Comparison of ENCODE assay signal across 21 mouse cellular contexts in genomic region chr11:103661863-103662262, GRCm38 (mm10). TPM values are rescaled to one million over a fixed set of nuclear protein-coding genes. Genes with fewer than 3 reads are reported as not detected.
A peak's percentile ranks its signal among the peaks of the same experiment; 100 is the strongest.
DNase-seq lines count a peak whose midpoint lies in the region; ATAC-seq lines count a peak whose summit lies in the region.
"Had no signal": no experiment of that assay in that cellular context is flagged by ENCODE, and none has a peak within 500 bp of the region (broad histone marks: within the 10 kb centered on the region; RNA-seq: fewer than 3 reads in every experiment).

No protein-coding gene starts in this region.

- WGBS in midbrain, embryonic 11.5 days = 60% methylated on average over 4 of the region's 4 CpGs
- 65% methylated on average over 4 of the region's 4 CpGs for WGBS in midbrain, embryonic 14.5 days
- 55% methylated on average over 4 of the region's 4 CpGs for WGBS in heart, embryonic 10.5 days

- peaks cover 12% of the 10 kb centered on the region for H3K4me1 ChIP-seq in midbrain, embryonic 11.5 days (ENCODE audit: control insufficient read depth, insufficient read depth, low read length)
- H3K4me1 ChIP-seq in midbrain, embryonic 14.5 days (ENCODE audit: control insufficient read depth, insufficient read depth, low read length) = peaks cover 17% of the 10 kb centered on the region
- peaks cover 7% of the 10 kb centered on the region; the same call in 1 of the 2 replicates for H3K4me1 ChIP-seq in heart, embryonic 10.5 days

- H3K9ac ChIP-seq in midbrain, embryonic 11.5 days (ENCODE audit: low read length) = no peak overlapping the region
- H3K9ac ChIP-seq in midbrain, embryonic 14.5 days (replicated peaks; ENCODE audit: low read length) = no peak overlapping the region
- H3K9ac ChIP-seq: kidney, embryonic 15.5 days; limb, embryonic 15.5 days; liver, postnatal 0 days; midbrain, embryonic 12.5 days had no signal

- DNase-seq in cerebellum, postnatal 10 days = peak; percentile 76 to 82
- DNase-seq in cerebellum, adult 11-12 months = no peak
- DNase-seq in midbrain, embryonic 11.5 days (ENCODE audit: low spot score, missing footprints) = peak; percentile 44
- DNase-seq in midbrain, embryonic 14.5 days = no peak
- peak; percentile 58 to 63 for DNase-seq in left cerebral cortex, postnatal 14 days (ENCODE audit: low spot score in 2 of 2)
- peak; percentile 67 for DNase-seq in right cerebral cortex, postnatal 25 days
- no peak for DNase-seq in lung, postnatal 10 days
- DNase-seq in heart, embryonic 10.5 days (ENCODE audit: low spot score) = no peak
- DNase-seq: gastrocnemius, postnatal 25 days; heart, postnatal 4 days; liver, postnatal 0 days; lung, postnatal 36 days; thymus, postnatal 4 days had no signal

- no peak for ATAC-seq in midbrain, embryonic 11.5 days (ENCODE audit: low FRiP score)
- no peak for ATAC-seq in midbrain, embryonic 14.5 days (ENCODE audit: low FRiP score, low TSS enrichment)
- ATAC-seq: liver, postnatal 0 days had no signal

- no peaks in the 10 kb centered on the region for H3K36me3 ChIP-seq in midbrain, embryonic 11.5 days (ENCODE audit: control insufficient read depth, insufficient read depth, low read length)
- no peaks in the 10 kb centered on the region for H3K36me3 ChIP-seq in midbrain, embryonic 14.5 days (ENCODE audit: control insufficient read depth, insufficient read depth, low read length)
- no peaks in the 10 kb centered on the region for H3K36me3 ChIP-seq in heart, embryonic 10.5 days
- H3K36me3 ChIP-seq: kidney, embryonic 15.5 days; limb, embryonic 15.5 days; midbrain, embryonic 12.5 days had no signal

- no peak overlapping the region for H3K4me2 ChIP-seq in midbrain, embryonic 11.5 days
- H3K4me2 ChIP-seq in midbrain, embryonic 14.5 days (ENCODE audit: low read length) = no peak overlapping the region
- H3K4me2 ChIP-seq: kidney, embryonic 15.5 days; limb, embryonic 15.5 days; midbrain, embryonic 12.5 days had no signal

- no peak overlapping the region for H3K4me3 ChIP-seq in midbrain, embryonic 11.5 days (ENCODE audit: low read depth, low read length)
- H3K4me3 ChIP-seq in midbrain, embryonic 14.5 days (replicated peaks; ENCODE audit: low read depth, low read length) = no peak overlapping the region
- no peak overlapping the region for H3K4me3 ChIP-seq in heart, embryonic 10.5 days
- H3K4me3 ChIP-seq: kidney, embryonic 15.5 days; limb, embryonic 15.5 days; midbrain, embryonic 12.5 days had no signal

- intact Hi-C loops in left cerebral cortex, postnatal 14 days (cut with DNase I) = no loop called here

- H3K9me3 ChIP-seq in midbrain, embryonic 11.5 days (ENCODE audit: control insufficient read depth, low read length) = no peaks in the 10 kb centered on the region
- H3K9me3 ChIP-seq in midbrain, embryonic 14.5 days (ENCODE audit: control insufficient read depth, low read length) = no peaks in the 10 kb centered on the region
- H3K9me3 ChIP-seq in heart, embryonic 10.5 days = no peaks in the 10 kb centered on the region
- H3K9me3 ChIP-seq: kidney, embryonic 15.5 days; limb, embryonic 15.5 days; midbrain, embryonic 12.5 days had no signal

- no peaks in the 10 kb centered on the region for H3K27me3 ChIP-seq in midbrain, embryonic 11.5 days (ENCODE audit: control insufficient read depth, insufficient read depth, low read length)
- H3K27me3 ChIP-seq in midbrain, embryonic 14.5 days (ENCODE audit: control insufficient read depth, insufficient read depth, low read length) = 0 out of 2 replicates have a peak, but pooled peaks cover 4% of the 10 kb centered on the region
- peaks cover 1% of the 10 kb centered on the region for H3K27me3 ChIP-seq in heart, embryonic 10.5 days (ENCODE audit: insufficient read depth, poor library complexity, severe bottlenecking)

- no peak overlapping the region for H3K27ac ChIP-seq in midbrain, embryonic 11.5 days (ENCODE audit: low read depth, low read length)
- H3K27ac ChIP-seq in midbrain, embryonic 14.5 days (replicated peaks; ENCODE audit: low read depth, low read length) = no peak overlapping the region
- no peak overlapping the region for H3K27ac ChIP-seq in heart, embryonic 10.5 days
- H3K27ac ChIP-seq: kidney, embryonic 15.5 days; limb, embryonic 15.5 days; midbrain, embryonic 12.5 days had no signal

RNA-seq across cellular contexts. Expression of gene Rprml, which starts 12.5 kb away (rescaled TPM):
- polyA plus RNA-seq in midbrain, embryonic 11.5 days (2014; fragmentation: Nextera tagmentation; extraction: Ambion mirVana) = not detected in 2 replicates
- polyA plus RNA-seq in midbrain, embryonic 14.5 days (2014; fragmentation: Nextera tagmentation; extraction: Ambion mirVana) = 0.71 and 0.88 TPM in 2 replicates
- 100 to 1,000 TPM; 114 to 120 TPM for total RNA-seq in left cerebral cortex, postnatal 14 days (2021)
- 0.48 TPM in 1 of 2 replicates, not detected in the other for polyA plus RNA-seq in heart, embryonic 10.5 days (2016; fragmentation: Nextera tagmentation; extraction: Ambion mirVana)
- total RNA-seq: gastrocnemius, postnatal 25 days; heart, postnatal 4 days had no signal
- polyA plus RNA-seq: intestine, embryonic 14.5 days; kidney, embryonic 15.5 days; liver, postnatal 0 days; midbrain, embryonic 12.5 days; spleen, adult 2 months; stomach, embryonic 16.5 days had no signal

RNA-seq across cellular contexts. Expression of gene Lyzl6, which starts 23.2 kb away (rescaled TPM):
- polyA plus RNA-seq in midbrain, embryonic 11.5 days (2014; fragmentation: Nextera tagmentation; extraction: Ambion mirVana) = not detected in 2 replicates
- polyA plus RNA-seq in midbrain, embryonic 14.5 days (2014; fragmentation: Nextera tagmentation; extraction: Ambion mirVana) = not detected in 2 replicates
- total RNA-seq in left cerebral cortex, postnatal 14 days (2021) = not detected
- polyA plus RNA-seq in heart, embryonic 10.5 days (2016; fragmentation: Nextera tagmentation; extraction: Ambion mirVana) = not detected in 2 replicates
- total RNA-seq: gastrocnemius, postnatal 25 days; heart, postnatal 4 days; layer of hippocampus, adult 8-10 months had no signal
- polyA plus RNA-seq: cerebellum, adult 2 months; intestine, embryonic 14.5 days; kidney, embryonic 15.5 days; limb, embryonic 15.5 days; liver, postnatal 0 days; midbrain, embryonic 12.5 days; spleen, adult 2 months; stomach, embryonic 16.5 days had no signal

RNA-seq across cellular contexts. Expression of gene Gosr2, which starts 35.8 kb away (rescaled TPM):
- polyA plus RNA-seq in midbrain, embryonic 11.5 days (2014; fragmentation: Nextera tagmentation; extraction: Ambion mirVana) = 87.8 and 90.9 TPM in 2 replicates
- polyA plus RNA-seq in midbrain, embryonic 14.5 days (2014; fragmentation: Nextera tagmentation; extraction: Ambion mirVana) = 62.1 and 96.4 TPM in 2 replicates
- total RNA-seq in left cerebral cortex, postnatal 14 days (2021) = 10 to 100 TPM; 70.9 to 77.0 TPM
- 80.1 and 86.4 TPM in 2 replicates for polyA plus RNA-seq in heart, embryonic 10.5 days (2016; fragmentation: Nextera tagmentation; extraction: Ambion mirVana)

RNA-seq across cellular contexts. Expression of gene Gm884, which starts 40.9 kb away (rescaled TPM):
- polyA plus RNA-seq in midbrain, embryonic 11.5 days (2014; fragmentation: Nextera tagmentation; extraction: Ambion mirVana) = not detected in 2 replicates
- not detected in 2 replicates for polyA plus RNA-seq in midbrain, embryonic 14.5 days (2014; fragmentation: Nextera tagmentation; extraction: Ambion mirVana)
- under 1 TPM in 1 of 2 experiments, not detected in 1; 0.04 TPM for total RNA-seq in left cerebral cortex, postnatal 14 days (2021)
- not detected in 2 replicates for polyA plus RNA-seq in heart, embryonic 10.5 days (2016; fragmentation: Nextera tagmentation; extraction: Ambion mirVana)
- total RNA-seq: gastrocnemius, postnatal 25 days; heart, postnatal 4 days had no signal
- polyA plus RNA-seq: cerebellum, adult 2 months; intestine, embryonic 14.5 days; kidney, embryonic 15.5 days; limb, embryonic 15.5 days; liver, postnatal 0 days; midbrain, embryonic 12.5 days; spleen, adult 2 months; stomach, embryonic 16.5 days had no signal

Comparison
In these comparisons a context has a peak if more than half of its experiments do, and no peak if none do; other contexts are left out.
1. DNase-seq: peak in cerebellum, postnatal 10 days (2 of 2), midbrain, embryonic 11.5 days (single experiment), left cerebral cortex, postnatal 14 days (2 of 2) and right cerebral cortex, postnatal 25 days (single experiment); none in cerebellum, adult 11-12 months (single experiment), midbrain, embryonic 14.5 days (single experiment), lung, postnatal 10 days (single experiment) and heart, embryonic 10.5 days (single experiment).